Mouse (Mus musculus) thymus, postnatal 10 days (tissue): Measurements from ENCODE around the gene Vmn1r112.
"Not testable (repeated sequence)": the region's sequence is repeated elsewhere in the genome, so short reads cannot be mapped to it uniquely, and the experiment has no call there.

ENCODE experiments used
- DNase-seq, 2 experiments: peaks; one replicate each; pipeline ENCODE4 v3.0.0; 2021; ENCODE audit warnings: low spot score in 2 of 2

The Vmn1r112 gene

GRCm38 (mm10) chr7:20770885-20771284 lies at the start of gene Vmn1r112:
Vmn1r112 (plus strand) TSS chr7:20771185.
- DNase-seq, result not testable (repeated sequence)

DNA sequence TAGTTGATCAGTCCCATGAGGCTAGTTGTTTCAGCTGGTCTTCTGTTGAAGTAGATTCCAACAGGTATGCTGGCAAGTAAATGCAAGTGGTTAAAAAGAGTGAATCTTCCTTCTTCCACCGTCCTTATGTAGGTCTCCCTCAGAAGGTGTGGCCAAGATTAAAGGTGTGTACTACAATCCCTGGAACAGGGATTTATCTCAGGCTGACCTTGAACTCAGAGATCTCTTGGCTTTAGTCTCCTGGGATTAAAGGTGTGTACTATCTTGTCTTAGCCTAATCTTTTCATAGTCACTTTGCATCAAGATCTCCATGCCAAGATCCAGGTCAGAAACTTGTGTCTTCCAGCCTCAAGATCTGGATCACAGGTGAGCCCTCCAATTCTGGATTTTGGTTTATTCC lies 40.5 kb upstream of the Vmn1r112 start, which contains the start of gene Gm10668:
Gene Gm10668 (minus strand): TSS at position 101 of the 400 bp plus-strand sequence.
- DNase-seq, result not testable (repeated sequence)

GRCm38 (mm10) chr7:20786985-20787384 lies 16.0 kb downstream of the Vmn1r112 start, which contains the start of gene Vmn1r113:
Vmn1r113 (plus strand) TSS chr7:20787285.
- not testable (repeated sequence) for DNase-seq

DNA sequence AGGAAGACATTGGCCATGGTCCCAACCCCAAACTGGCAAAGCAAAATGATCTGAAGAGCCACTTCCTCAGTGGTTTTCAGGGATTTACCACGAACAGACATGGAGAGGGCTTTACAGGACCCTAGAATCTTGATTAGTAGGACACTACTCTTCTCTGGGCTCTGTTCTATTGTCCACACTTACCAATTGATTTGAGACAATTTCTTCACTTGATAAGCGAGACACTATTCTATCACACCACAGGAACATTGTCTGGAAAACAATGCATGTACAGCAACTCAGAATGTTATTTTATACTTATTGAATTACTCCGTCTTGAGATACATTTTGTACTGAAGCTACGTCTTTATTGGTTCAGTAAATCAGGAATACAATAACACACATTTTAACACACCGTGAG lies 41.1 kb downstream of the Vmn1r112 start, which contains the start of gene Vmn1r114:
Gene Vmn1r114 (minus strand): TSS at position 101 of the 400 bp plus-strand sequence.
- DNase-seq, result not testable (repeated sequence)
